Mouse (Mus musculus): ENCODE data around the gene Slc8b1. TPM values are rescaled to one million over a fixed set of nuclear protein-coding genes. Genes with fewer than 3 reads are reported as not detected.

The Slc8b1 gene
- polyA plus RNA-seq, 1 experiment from 2014 or later = 12.1 TPM

- WGBS = 52% methylated on average over 4 of the region's 4 CpGs
- TF ChIP-seq EP300 (IDR thresholded peaks at IDR 0.05) = no peak
- TF ChIP-seq CTCF (IDR thresholded peaks at IDR 0.05) = no peak
- ATAC-seq = no peak
Measured at GRCm38 (mm10) chr5:120507311-120507710, 3.7 kb upstream of the Slc8b1 start.

GRCm38 (mm10) chr5:120511643-120512220, 764 bp downstream of the Slc8b1 start:
- DNase-seq (ENCODE audit: low spot score) (peak; percentile 55), ATAC-seq (no peak)
- Histone ChIP-seq H3K27me3 (replicated peaks; ENCODE audit: insufficient read depth, low read length) (no peaks in the 10 kb centered on the region), H3K4me1 (ENCODE audit: insufficient read depth, low read depth, low read length) (peaks cover 6% of the 10 kb centered on the region), H3K36me3 (ENCODE audit: insufficient read depth, low read length) (no peaks in the 10 kb centered on the region), H3K27ac (ENCODE audit: low read length) (peak overlapping the region; percentile 71), H3K9me3 (ENCODE audit: low read length) (no peaks in the 10 kb centered on the region), H3K4me2 (replicated peaks; ENCODE audit: low read depth, low read length) (peak overlapping the region; percentile 70), H3K9ac (replicated peaks; ENCODE audit: low read depth) (peak overlapping the region; percentile 43), H3K4me3 (ENCODE audit: low read depth, low read length) (peak overlapping the region; percentile 55)
- 10% methylated on average over 14 of the region's 14 CpGs for WGBS
- TF ChIP-seq EP300 (IDR thresholded peaks at IDR 0.05) (no peak), CTCF (IDR thresholded peaks at IDR 0.05) (peak; percentile 3; the same call in 1 of the 2 replicates)

More at GRCm38 (mm10) chr5:120507311-120507710, 3.7 kb upstream of the Slc8b1 start:
- DNase-seq (ENCODE audit: low spot score) = peak; percentile 24
- H3K4me3 ChIP-seq (ENCODE audit: low read depth, low read length) = no peak overlapping the region
- no peak overlapping the region for H3K9ac ChIP-seq (replicated peaks; ENCODE audit: low read depth)
- no peaks in the 10 kb centered on the region for H3K27me3 ChIP-seq (replicated peaks; ENCODE audit: insufficient read depth, low read length)
- H3K36me3 ChIP-seq (ENCODE audit: insufficient read depth, low read length) = no peaks in the 10 kb centered on the region
- H3K9me3 ChIP-seq (ENCODE audit: low read length) = no peaks in the 10 kb centered on the region
- H3K4me2 ChIP-seq (replicated peaks; ENCODE audit: low read depth, low read length) = no peak overlapping the region
- peaks cover 12% of the 10 kb centered on the region for H3K4me1 ChIP-seq (ENCODE audit: insufficient read depth, low read depth, low read length)
- no peak overlapping the region for H3K27ac ChIP-seq (ENCODE audit: low read length)

GRCm38 (mm10) chr5:120512911-120513555, 2.1 kb downstream of the Slc8b1 start:
- no peak for TF ChIP-seq EP300 (IDR thresholded peaks at IDR 0.05)
- TF ChIP-seq CTCF (IDR thresholded peaks at IDR 0.05) = no peak
- H3K9ac ChIP-seq (replicated peaks; ENCODE audit: low read depth) = no peak overlapping the region
- no peaks in the 10 kb centered on the region for H3K9me3 ChIP-seq (ENCODE audit: low read length)
- no peaks in the 10 kb centered on the region for H3K36me3 ChIP-seq (ENCODE audit: insufficient read depth, low read length)
- H3K4me1 ChIP-seq (ENCODE audit: insufficient read depth, low read depth, low read length) = peaks cover 6% of the 10 kb centered on the region
- H3K27me3 ChIP-seq (replicated peaks; ENCODE audit: insufficient read depth, low read length) = no peaks in the 10 kb centered on the region
- WGBS = 66% methylated on average over 15 of the region's 15 CpGs
- no peak for DNase-seq (ENCODE audit: low spot score)
- no peak overlapping the region for H3K27ac ChIP-seq (ENCODE audit: low read length)
- H3K4me2 ChIP-seq (replicated peaks; ENCODE audit: low read depth, low read length) = no peak overlapping the region
- no peak for ATAC-seq
- no peak overlapping the region for H3K4me3 ChIP-seq (ENCODE audit: low read depth, low read length)

GRCm38 (mm10) chr5:120514031-120514677, 3.2 kb downstream of the Slc8b1 start:
- H3K36me3 ChIP-seq (ENCODE audit: insufficient read depth, low read length) = no peaks in the 10 kb centered on the region
- H3K9me3 ChIP-seq (ENCODE audit: low read length) = no peaks in the 10 kb centered on the region
- DNase-seq (ENCODE audit: low spot score) (peak; percentile 54), ATAC-seq (peak; percentile 3; the same call in 1 of the 2 replicates)
- H3K27ac ChIP-seq (ENCODE audit: low read length) = peak overlapping the region; percentile 23; the same call in 1 of the 2 replicates
- H3K4me1 ChIP-seq (ENCODE audit: insufficient read depth, low read depth, low read length) = peaks cover 6% of the 10 kb centered on the region
- no peak overlapping the region for H3K9ac ChIP-seq (replicated peaks; ENCODE audit: low read depth)
- H3K4me3 ChIP-seq (ENCODE audit: low read depth, low read length) = no peak overlapping the region
- TF ChIP-seq CTCF (IDR thresholded peaks at IDR 0.05) = no peak
- TF ChIP-seq EP300 (IDR thresholded peaks at IDR 0.05) = no peak
- no peak overlapping the region for H3K4me2 ChIP-seq (replicated peaks; ENCODE audit: low read depth, low read length)
- no peaks in the 10 kb centered on the region for H3K27me3 ChIP-seq (replicated peaks; ENCODE audit: insufficient read depth, low read length)
- 89% methylated on average over 9 of the region's 9 CpGs for WGBS

- Histone ChIP-seq H3K9me3 (ENCODE audit: low read length) (no peaks in the 10 kb centered on the region), H3K4me1 (ENCODE audit: insufficient read depth, low read depth, low read length) (peaks cover 6% of the 10 kb centered on the region), H3K9ac (replicated peaks; ENCODE audit: low read depth) (no peak overlapping the region), H3K27ac (ENCODE audit: low read length) (peak overlapping the region; percentile 23; the same call in 1 of the 2 replicates), H3K4me3 (ENCODE audit: low read depth, low read length) (no peak overlapping the region), H3K36me3 (ENCODE audit: insufficient read depth, low read length) (no peaks in the 10 kb centered on the region), H3K27me3 (replicated peaks; ENCODE audit: insufficient read depth, low read length) (no peaks in the 10 kb centered on the region), H3K4me2 (replicated peaks; ENCODE audit: low read depth, low read length) (no peak overlapping the region)
- WGBS = 13% methylated on average over 4 of the region's 4 CpGs
- peak; percentile 20 for ATAC-seq
- peak; percentile 89 for DNase-seq (ENCODE audit: low spot score)
- no peak for TF ChIP-seq CTCF (IDR thresholded peaks at IDR 0.05)
- no peak for TF ChIP-seq EP300 (IDR thresholded peaks at IDR 0.05)
Measured at GRCm38 (mm10) chr5:120514754-120515153, 3.8 kb downstream of the Slc8b1 start.

GRCm38 (mm10) chr5:120515451-120515850, 4.5 kb downstream of the Slc8b1 start:
- peaks cover 6% of the 10 kb centered on the region for H3K4me1 ChIP-seq (ENCODE audit: insufficient read depth, low read depth, low read length)
- TF ChIP-seq EP300 (IDR thresholded peaks at IDR 0.05) = no peak
- peak; percentile 12; the same call in 1 of the 2 replicates for TF ChIP-seq CTCF (IDR thresholded peaks at IDR 0.05)
- no peaks in the 10 kb centered on the region for H3K27me3 ChIP-seq (replicated peaks; ENCODE audit: insufficient read depth, low read length)
- no peak overlapping the region; the same call in 1 of the 2 replicates for H3K27ac ChIP-seq (ENCODE audit: low read length)
- ATAC-seq = no peak
- no peaks in the 10 kb centered on the region; the same call in 1 of the 2 replicates for H3K36me3 ChIP-seq (ENCODE audit: insufficient read depth, low read length)
- WGBS = 77% methylated on average over 7 of the region's 7 CpGs
- no peak for DNase-seq (ENCODE audit: low spot score)
- no peak overlapping the region for H3K9ac ChIP-seq (replicated peaks; ENCODE audit: low read depth)
- H3K4me3 ChIP-seq (ENCODE audit: low read depth, low read length) = no peak overlapping the region
- H3K9me3 ChIP-seq (ENCODE audit: low read length) = no peaks in the 10 kb centered on the region
- H3K4me2 ChIP-seq (replicated peaks; ENCODE audit: low read depth, low read length) = no peak overlapping the region
